Mouse (Mus musculus): ENCODE results near the gene Foxp2.

- TF ChIP-seq GATA1 (IDR thresholded peaks at IDR 0.05; ENCODE audit: low read length): no peak
- no peak for TF ChIP-seq TAL1 (IDR thresholded peaks at IDR 0.05; ENCODE audit: low read length)
Measured at GRCm38 (mm10) chr6:15142094-15142493, 240.9 kb downstream of the Foxp2 start.

All from erythroblast, embryonic 14.5 days (primary cell).